Mouse (Mus musculus) stomach, postnatal 0 days (tissue): Measurements from ENCODE around the gene Pitpnm3. TPM values are rescaled to one million over a fixed set of nuclear protein-coding genes. Genes with fewer than 3 reads are reported as not detected.

Experiments used
- ATAC-seq: fragments of 200-750 bp; cut with Nextera tagmentation; 2 replicates; pipeline ENCODE4 v1.8.0; 2017; ENCODE audit not compliant: low FRiP score, low TSS enrichment
- DNase-seq: peaks from one replicate; pipeline ENCODE4 v3.0.0-alpha.2; 2016; ENCODE audit warnings: low spot score
- H3K27ac ChIP-seq: fragments of 300-500 bp; sonication (generic); replicated peaks from 2 replicates; pipeline ENCODE4 v1.5.1; 2014; ENCODE audit warnings: mild to moderate bottlenecking, control low read depth
- H3K27me3 ChIP-seq: fragments of 300-500 bp; sonication (generic); 2 replicates; pipeline ENCODE4 v1.6.1; 2014; ENCODE audit warnings: low read length; ENCODE audit not compliant: control insufficient read depth, insufficient read depth
- H3K36me3 ChIP-seq: fragments of 300-500 bp; sonication (generic); 2 replicates; pipeline ENCODE4 v1.6.1; 2014; ENCODE audit warnings: low read length, mixed read lengths; ENCODE audit not compliant: control insufficient read depth, insufficient read depth
- H3K4me1 ChIP-seq: fragments of 300-500 bp; sonication (generic); replicated peaks from 2 replicates; pipeline ENCODE4 v1.6.1; 2014; ENCODE audit warnings: antibody characterized with exemption; ENCODE audit not compliant: control insufficient read depth, insufficient read depth
- H3K4me2 ChIP-seq: fragments of 300-500 bp; sonication (generic); replicated peaks from 2 replicates; pipeline ENCODE4 v1.6.1; 2014; ENCODE audit warnings: low read depth, mild to moderate bottlenecking, control low read depth, moderate library complexity
- H3K4me3 ChIP-seq: fragments of 300-500 bp; sonication (generic); 2 replicates; pipeline ENCODE4 v1.5.1; 2014; ENCODE audit warnings: low read depth, low read length, control low read depth
- H3K9ac ChIP-seq: fragments of 300-500 bp; sonication (generic); 2 replicates; pipeline ENCODE4 v1.6.1; 2014; ENCODE audit warnings: mild to moderate bottlenecking, low read length, control low read depth, mixed read lengths
- H3K9me3 ChIP-seq: fragments of 300-500 bp; sonication (generic); 2 replicates; pipeline ENCODE4 v1.6.1; 2016; ENCODE audit warnings: low read length; ENCODE audit not compliant: control insufficient read depth
- CTCF ChIP-seq: IDR thresholded peaks from 2 replicates; pipeline ENCODE4 v1.5.1; 2016; ENCODE audit warnings: antibody characterized with exemption, low read depth, mild to moderate bottlenecking, moderate library complexity
- EP300 ChIP-seq: optimal IDR thresholded peaks from 2 replicates; pipeline ENCODE3; 2016; ENCODE audit warnings: antibody characterized with exemption
- WGBS: fragments of 180-500 bp; shearing (Covaris S2); extraction: QIAGEN DNeasy Blood & Tissue Kit; methylation state at CpG from one replicate; pipeline ENCODE4 v1.1.7; 2014; 5-methylcytosine and 5-hydroxymethylcytosine counted together
- polyA plus RNA-seq: library from polyadenylated mRNA; unstranded; fragments of >200 nt; fragmentation: Nextera tagmentation; extraction: Ambion mirVana; gene quantifications from 2 replicates; pipeline ENCODE4 v1.2.1, GENCODE M21; 2015

The Pitpnm3 gene
- polyA plus RNA-seq, 1 experiment from 2014 or later, result 1.2 TPM

DNA sequence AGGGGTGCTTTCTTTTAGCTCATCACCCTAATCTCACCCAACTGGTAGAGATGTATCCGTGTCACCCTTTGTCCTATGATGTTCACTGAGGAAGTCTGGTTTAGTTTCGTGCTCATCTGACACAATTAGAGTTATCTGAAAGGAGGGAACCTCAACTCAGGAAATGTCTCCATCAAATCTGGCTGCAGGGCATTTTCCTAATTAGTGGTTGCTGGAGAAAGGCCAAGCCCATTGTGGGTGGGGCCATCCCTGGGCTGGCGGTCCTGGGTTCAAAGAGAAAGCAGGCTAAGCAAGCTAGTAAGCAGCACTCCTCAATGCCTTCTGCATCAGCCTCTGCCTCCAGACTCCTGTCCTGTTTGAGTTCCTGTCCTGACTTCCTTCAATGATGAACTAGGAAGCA lies 83.4 kb downstream of the Pitpnm3 start:
- no peak overlapping the region for H3K27ac ChIP-seq
- H3K36me3 ChIP-seq, result no peaks in the 10 kb centered on the region
- no peak overlapping the region for H3K9ac ChIP-seq
- 72% methylated on average over 3 of the region's 3 CpGs for WGBS
- H3K4me3 ChIP-seq, result no peak overlapping the region
- H3K4me1 ChIP-seq, result peaks cover 5% of the 10 kb centered on the region; the same call in 1 of the 2 replicates
- H3K27me3 ChIP-seq, result no peaks in the 10 kb centered on the region
- ATAC-seq, result no peak
- DNase-seq, result no peak
- H3K4me2 ChIP-seq, result no peak overlapping the region
- H3K9me3 ChIP-seq, result no peaks in the 10 kb centered on the region
- TF ChIP-seq CTCF (no peak), EP300 (no peak)

DNA sequence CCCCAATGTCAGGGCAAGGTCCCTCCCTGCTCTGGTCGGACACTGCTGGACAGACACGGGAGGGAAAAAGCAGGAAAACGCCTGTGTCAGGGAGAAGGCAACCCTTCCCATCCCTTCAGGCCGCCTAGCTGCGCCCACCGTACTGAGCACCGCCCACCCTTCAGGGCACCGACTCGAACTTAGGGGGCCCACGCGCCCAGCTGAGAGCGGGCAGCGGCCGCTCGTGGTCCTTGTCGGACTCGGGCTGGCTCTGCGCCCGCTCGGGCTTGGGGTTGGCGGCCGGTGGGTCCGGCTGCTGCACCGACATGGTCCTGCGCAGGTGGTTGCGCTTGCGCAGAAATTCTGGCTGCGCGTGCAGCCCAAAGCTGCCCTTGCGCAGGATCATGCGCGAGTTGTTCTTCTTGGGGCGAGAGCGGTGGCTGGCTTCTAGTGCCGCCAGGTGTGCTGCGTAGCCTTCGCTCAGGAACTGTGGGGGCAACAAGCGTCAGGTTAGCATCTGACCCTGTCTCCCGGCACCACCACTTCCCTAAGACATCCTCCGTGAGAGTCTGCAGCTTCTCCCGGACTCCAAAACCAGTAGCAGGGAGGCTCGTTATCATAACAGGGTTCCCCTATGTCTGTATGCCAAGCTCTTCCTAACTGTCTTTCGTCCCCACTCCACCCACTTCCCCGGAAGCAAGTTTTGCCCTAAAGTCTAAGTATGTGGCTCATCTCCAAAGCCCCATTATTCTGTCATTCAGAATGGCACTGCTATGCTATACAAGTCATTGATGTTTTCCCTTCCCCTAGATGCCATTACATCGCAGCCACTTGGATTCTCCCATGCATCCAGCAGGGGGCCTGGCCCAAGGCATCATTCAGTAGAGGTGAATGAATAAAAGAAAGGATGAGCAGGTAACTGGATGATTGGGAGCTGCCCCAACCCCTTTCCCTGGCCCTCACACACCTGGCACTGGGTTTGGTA lies 84.4 kb downstream of the Pitpnm3 start:
- H3K27ac ChIP-seq, result no peak overlapping the region
- no peak for ATAC-seq
- peak overlapping the region; percentile 32 for H3K4me3 ChIP-seq
- 3% methylated on average over 44 of the region's 45 CpGs for WGBS
- H3K9me3 ChIP-seq, result no peaks in the 10 kb centered on the region
- H3K36me3 ChIP-seq, result 0 out of 2 replicates have a peak, but pooled peaks cover 3% of the 10 kb centered on the region
- peak overlapping the region; percentile 41 for H3K9ac ChIP-seq
- DNase-seq, result peak; percentile 47
- TF ChIP-seq EP300 (no peak), CTCF (peak; percentile 63)
- peaks cover 5% of the 10 kb centered on the region; the same call in 1 of the 2 replicates for H3K4me1 ChIP-seq
- peak overlapping the region; percentile 65 for H3K4me2 ChIP-seq
- no peaks in the 10 kb centered on the region for H3K27me3 ChIP-seq

DNA sequence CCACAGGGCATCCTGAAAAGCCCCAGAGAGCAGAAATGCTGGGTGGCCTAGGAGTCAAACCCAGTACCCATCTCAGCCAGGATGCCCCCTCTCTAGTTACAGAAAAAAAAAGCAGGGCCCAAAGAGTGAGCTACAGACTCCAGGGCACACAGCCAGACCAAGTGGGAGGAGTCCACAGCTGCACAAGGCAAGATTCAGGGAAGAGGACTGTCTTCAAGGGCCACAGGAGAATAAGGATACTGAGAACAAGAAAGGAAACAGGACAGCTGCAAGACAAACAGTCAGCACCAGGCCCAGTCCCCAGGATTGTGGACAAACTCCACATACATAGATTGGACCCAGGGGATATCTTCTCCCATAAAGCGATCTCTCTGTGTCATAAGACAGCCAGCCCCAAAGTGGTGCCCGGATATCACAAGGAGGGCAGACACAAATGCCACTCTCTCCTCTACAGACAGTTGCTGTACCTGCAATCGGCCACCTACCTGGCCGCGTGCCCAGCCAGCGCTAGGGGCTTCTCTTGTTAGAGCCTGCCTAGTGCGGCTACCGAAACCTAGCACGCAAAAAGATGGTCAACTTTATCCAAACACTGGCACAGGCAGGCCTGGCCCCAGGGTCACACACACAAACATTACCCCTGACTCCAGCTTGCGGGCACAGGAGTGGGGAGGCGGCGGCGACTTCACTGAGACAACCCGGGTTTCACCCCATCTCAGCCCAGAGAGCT lies 85.2 kb downstream of the Pitpnm3 start:
- TF ChIP-seq CTCF (no peak), EP300 (no peak)
- Histone ChIP-seq H3K4me2 (peak overlapping the region; percentile 65), H3K4me3 (peak overlapping the region; percentile 32), H3K4me1 (peaks cover 5% of the 10 kb centered on the region; the same call in 1 of the 2 replicates), H3K9ac (peak overlapping the region; percentile 41), H3K27ac (no peak overlapping the region), H3K36me3 (peaks cover 5% of the 10 kb centered on the region; the same call in 1 of the 2 replicates), H3K27me3 (no peaks in the 10 kb centered on the region), H3K9me3 (no peaks in the 10 kb centered on the region)
- WGBS, result 26% methylated on average over 14 of the region's 14 CpGs
- 0 out of 2 replicates have a peak, but pooled peaks have one; percentile 1 for ATAC-seq
- DNase-seq, result no peak

DNA sequence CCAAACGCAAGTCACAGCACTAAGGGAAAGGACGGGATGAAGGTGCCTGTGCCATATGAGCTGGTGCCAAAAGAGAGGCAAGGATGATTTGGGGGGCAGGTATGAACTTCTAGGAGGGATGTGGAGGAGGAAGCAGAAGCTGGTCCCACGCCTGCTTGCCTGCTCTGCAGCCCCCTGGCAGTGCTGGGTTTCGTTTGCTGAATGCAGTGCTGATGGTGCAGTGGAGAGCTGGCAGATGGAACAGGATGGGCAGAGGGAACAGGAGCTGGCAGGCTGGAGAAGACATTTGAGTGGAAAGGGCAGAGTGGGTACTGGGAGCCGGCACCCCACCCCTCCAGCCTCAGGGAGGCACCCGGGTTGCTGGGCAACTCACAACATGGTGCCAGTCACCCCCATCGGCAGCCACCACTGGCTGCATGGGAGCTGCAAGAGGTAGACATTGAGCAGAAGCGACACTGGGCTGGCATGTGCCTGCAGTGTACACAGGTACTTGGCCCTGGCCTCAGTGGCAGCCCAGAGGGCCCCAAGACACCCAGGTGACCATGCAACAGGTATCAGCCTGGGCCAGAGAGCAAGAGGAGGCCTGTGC lies 86.3 kb downstream of the Pitpnm3 start:
- peaks cover 5% of the 10 kb centered on the region; the same call in 1 of the 2 replicates for H3K4me1 ChIP-seq
- no peak overlapping the region for H3K9ac ChIP-seq
- H3K4me3 ChIP-seq, result no peak overlapping the region
- WGBS, result 79% methylated on average over 8 of the region's 8 CpGs
- no peak for DNase-seq
- no peak overlapping the region for H3K4me2 ChIP-seq
- no peak for ATAC-seq
- H3K9me3 ChIP-seq, result no peaks in the 10 kb centered on the region
- no peaks in the 10 kb centered on the region for H3K27me3 ChIP-seq
- no peak for TF ChIP-seq CTCF
- no peak for TF ChIP-seq EP300
- H3K27ac ChIP-seq, result no peak overlapping the region
- peaks cover 8% of the 10 kb centered on the region; the same call in 1 of the 2 replicates for H3K36me3 ChIP-seq

DNA sequence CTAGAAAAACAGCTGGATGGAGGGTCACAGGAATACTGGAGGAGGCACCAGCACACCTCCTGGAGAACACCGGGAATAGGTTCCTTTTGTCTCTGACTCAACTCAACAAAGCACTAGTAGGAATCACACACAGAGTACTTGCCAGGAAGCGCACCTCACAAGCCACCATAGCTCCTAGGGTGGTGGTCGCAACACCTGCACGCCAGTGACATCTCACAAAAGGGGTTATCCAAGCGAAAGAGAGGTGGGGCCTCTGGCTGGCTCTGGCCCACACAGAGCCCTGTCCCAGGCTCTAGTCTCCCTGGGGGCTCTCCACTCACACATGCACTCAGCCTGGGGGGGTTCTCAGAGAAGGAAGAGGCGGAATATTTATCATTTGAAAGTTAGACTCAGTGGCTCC lies 86.8 kb downstream of the Pitpnm3 start:
- Histone ChIP-seq H3K9ac (no peak overlapping the region), H3K36me3 (peaks cover 8% of the 10 kb centered on the region; the same call in 1 of the 2 replicates), H3K4me2 (no peak overlapping the region), H3K4me3 (no peak overlapping the region), H3K4me1 (peaks cover 5% of the 10 kb centered on the region; the same call in 1 of the 2 replicates), H3K9me3 (no peaks in the 10 kb centered on the region), H3K27me3 (no peaks in the 10 kb centered on the region), H3K27ac (no peak overlapping the region)
- DNase-seq, result no peak
- no peak for ATAC-seq
- WGBS, result 78% methylated on average over 6 of the region's 6 CpGs
- TF ChIP-seq EP300, result no peak
